Comparison of ENCODE assay signal across 10 mouse cellular contexts in genomic region chr5:30930121-30930520, GRCm38 (mm10). TPM values are rescaled to one million over a fixed set of nuclear protein-coding genes. Genes with fewer than 3 reads are reported as not detected.
DNase-seq lines count a peak whose midpoint lies in the region; ATAC-seq and TF ChIP-seq lines count a peak whose summit lies in the region.
"Had no signal": no experiment of that assay in that cellular context is flagged by ENCODE, and none has a peak within 500 bp of the region (broad histone marks: within the 10 kb centered on the region; RNA-seq: fewer than 3 reads in every experiment).

No protein-coding gene starts in this region.

- peak; percentile 42; the same call in 1 of the 2 replicates for TF ChIP-seq CTCF in spleen, adult 2 months (IDR thresholded peaks at IDR 0.05; ENCODE audit: extremely low read depth, insufficient read depth, insufficient read length, insufficient replicate concordance)

- no peaks in the 10 kb centered on the region for H3K4me1 ChIP-seq in spleen, adult 2 months (ENCODE audit: control insufficient read depth, insufficient read depth, insufficient read length)
- peaks cover 7% of the 10 kb centered on the region; the same call in 1 of the 2 replicates for H3K4me1 ChIP-seq in embryonic facial prominence, embryonic 10.5 days
- no peaks in the 10 kb centered on the region for H3K4me1 ChIP-seq in hindbrain, embryonic 12.5 days
- H3K4me1 ChIP-seq: midbrain, embryonic 12.5 days had no signal

- 0 out of 2 replicates have a peak, but pooled peaks have one; percentile 39 for ATAC-seq in hindbrain, embryonic 12.5 days (ENCODE audit: low FRiP score)

- no peaks in the 10 kb centered on the region for H3K36me3 ChIP-seq in spleen, adult 2 months (ENCODE audit: control insufficient read depth, insufficient read depth, low read length)
- no peaks in the 10 kb centered on the region for H3K36me3 ChIP-seq in embryonic facial prominence, embryonic 10.5 days (replicated peaks)
- no peaks in the 10 kb centered on the region for H3K36me3 ChIP-seq in hindbrain, embryonic 12.5 days
- H3K36me3 ChIP-seq: midbrain, embryonic 12.5 days had no signal

- H3K27ac ChIP-seq in spleen, adult 2 months (ENCODE audit: insufficient read depth, low read length), result no peak overlapping the region
- no peak overlapping the region for H3K27ac ChIP-seq in embryonic facial prominence, embryonic 10.5 days (replicated peaks)
- H3K27ac ChIP-seq in hindbrain, embryonic 12.5 days, result no peak overlapping the region
- H3K27ac ChIP-seq: embryonic facial prominence, embryonic 13.5 days; midbrain, embryonic 12.5 days had no signal

- no peaks in the 10 kb centered on the region for H3K9me3 ChIP-seq in embryonic facial prominence, embryonic 10.5 days
- no peaks in the 10 kb centered on the region for H3K9me3 ChIP-seq in hindbrain, embryonic 12.5 days (replicated peaks)
- H3K9me3 ChIP-seq: embryonic facial prominence, embryonic 13.5 days; midbrain, embryonic 12.5 days had no signal

- H3K9ac ChIP-seq in hindbrain, embryonic 12.5 days, result no peak overlapping the region
- H3K9ac ChIP-seq: embryonic facial prominence, embryonic 13.5 days; midbrain, embryonic 12.5 days had no signal

- WGBS in spleen, adult 2 months, result 68% methylated on average over 4 of the region's 4 CpGs
- 54% methylated on average over 4 of the region's 4 CpGs for WGBS in embryonic facial prominence, embryonic 10.5 days
- WGBS in hindbrain, embryonic 12.5 days, result 44% methylated on average over 4 of the region's 4 CpGs

- TF ChIP-seq POLR2A in spleen, adult 2 months (IDR thresholded peaks at IDR 0.05; ENCODE audit: low read depth, low read length), result no peak

- peak in 1 of 2 experiments; percentile 44 for DNase-seq in spleen, adult 2 months (ENCODE audit: low read depth in 1 of 2, low spot score in 2 of 2)
- no peak for DNase-seq in spleen, adult 12 weeks (ENCODE audit: low spot score)
- peak; percentile 67 to 73 for DNase-seq in adrenal gland, adult 18-20 months (ENCODE audit: low spot score in 2 of 2)
- DNase-seq in embryonic facial prominence, embryonic 10.5 days (ENCODE audit: low spot score), result peak; percentile 48
- DNase-seq in left cerebral cortex, adult 11 months (ENCODE audit: low spot score), result peak; percentile 69
- DNase-seq in mesoderm, embryonic 11.5 days (ENCODE audit: low read depth, low spot score), result peak; percentile 60
- peak; percentile 80 for DNase-seq in thymus, postnatal 4 days

- H3K4me2 ChIP-seq in hindbrain, embryonic 12.5 days (replicated peaks), result no peak overlapping the region
- H3K4me2 ChIP-seq: embryonic facial prominence, embryonic 13.5 days; midbrain, embryonic 12.5 days had no signal

- H3K4me3 ChIP-seq in spleen, adult 2 months (ENCODE audit: extremely low read depth, insufficient read depth, insufficient read length), result no peak overlapping the region
- no peak overlapping the region for H3K4me3 ChIP-seq in embryonic facial prominence, embryonic 10.5 days
- no peak overlapping the region for H3K4me3 ChIP-seq in hindbrain, embryonic 12.5 days
- H3K4me3 ChIP-seq: embryonic facial prominence, embryonic 13.5 days; midbrain, embryonic 12.5 days had no signal

- H3K27me3 ChIP-seq in spleen, adult 2 months (ENCODE audit: control insufficient read depth, insufficient read depth, low read length), result no peaks in the 10 kb centered on the region
- no peaks in the 10 kb centered on the region; the same call in 1 of the 2 replicates for H3K27me3 ChIP-seq in embryonic facial prominence, embryonic 10.5 days (replicated peaks; ENCODE audit: low read depth, poor library complexity, severe bottlenecking)
- no peaks in the 10 kb centered on the region for H3K27me3 ChIP-seq in hindbrain, embryonic 12.5 days
- H3K27me3 ChIP-seq: embryonic facial prominence, embryonic 13.5 days had no signal

RNA-seq across cellular contexts. Expression of gene Khk, which starts 8.9 kb away (rescaled TPM):
- polyA plus RNA-seq in spleen, adult 2 months (2012; rRNA removed), result 28.0 and 30.2 TPM in 2 replicates
- 10 to 100 TPM; 58.3 to 59.0 TPM for total RNA-seq in adrenal gland, adult 18-20 months (2021)
- polyA plus RNA-seq in embryonic facial prominence, embryonic 10.5 days (2016; fragmentation: Nextera tagmentation; extraction: Ambion mirVana), result 8.1 and 9.9 TPM in 2 replicates
- 5.6 and 7.1 TPM in 2 replicates for polyA plus RNA-seq in hindbrain, embryonic 12.5 days (2016; fragmentation: Nextera tagmentation; extraction: Ambion mirVana)

RNA-seq across cellular contexts. Expression of gene Cgref1, which starts 15.3 kb away (rescaled TPM):
- 0.47 and 0.76 TPM in 2 replicates for polyA plus RNA-seq in spleen, adult 2 months (2012; rRNA removed)
- 1 to 10 TPM; 1.0 to 1.9 TPM for total RNA-seq in adrenal gland, adult 18-20 months (2021)
- polyA plus RNA-seq in embryonic facial prominence, embryonic 10.5 days (2016; fragmentation: Nextera tagmentation; extraction: Ambion mirVana), result 2.2 and 3.2 TPM in 2 replicates
- polyA plus RNA-seq in hindbrain, embryonic 12.5 days (2016; fragmentation: Nextera tagmentation; extraction: Ambion mirVana), result 12.4 and 14.2 TPM in 2 replicates

RNA-seq across cellular contexts. Expression of gene Emilin1, which starts 16.9 kb away (rescaled TPM):
- polyA plus RNA-seq in spleen, adult 2 months (2012; rRNA removed), result 83.9 and 104 TPM in 2 replicates
- total RNA-seq in adrenal gland, adult 18-20 months (2021), result 10 to 100 TPM; 36.3 to 38.9 TPM
- polyA plus RNA-seq in embryonic facial prominence, embryonic 10.5 days (2016; fragmentation: Nextera tagmentation; extraction: Ambion mirVana), result 158 and 162 TPM in 2 replicates
- 121 and 122 TPM in 2 replicates for polyA plus RNA-seq in hindbrain, embryonic 12.5 days (2016; fragmentation: Nextera tagmentation; extraction: Ambion mirVana)

RNA-seq across cellular contexts. Expression of gene Ost4, which starts 22.5 kb away (rescaled TPM):
- 143 and 161 TPM in 2 replicates for polyA plus RNA-seq in spleen, adult 2 months (2012; rRNA removed)
- total RNA-seq in adrenal gland, adult 18-20 months (2021), result 100 to 1,000 TPM; 219 to 254 TPM
- 399 and 407 TPM in 2 replicates for polyA plus RNA-seq in embryonic facial prominence, embryonic 10.5 days (2016; fragmentation: Nextera tagmentation; extraction: Ambion mirVana)
- 256 and 303 TPM in 2 replicates for polyA plus RNA-seq in hindbrain, embryonic 12.5 days (2016; fragmentation: Nextera tagmentation; extraction: Ambion mirVana)

RNA-seq across cellular contexts. Expression of gene Preb, which starts 30.0 kb away (rescaled TPM):
- polyA plus RNA-seq in spleen, adult 2 months (2012; rRNA removed), result 227 and 270 TPM in 2 replicates
- 100 to 1,000 TPM; 146 to 149 TPM for total RNA-seq in adrenal gland, adult 18-20 months (2021)
- 142 and 150 TPM in 2 replicates for polyA plus RNA-seq in embryonic facial prominence, embryonic 10.5 days (2016; fragmentation: Nextera tagmentation; extraction: Ambion mirVana)
- 120 and 127 TPM in 2 replicates for polyA plus RNA-seq in hindbrain, embryonic 12.5 days (2016; fragmentation: Nextera tagmentation; extraction: Ambion mirVana)
